In genomic region chr5:100374703-100375102, GRCm38 (mm10) we compare ENCODE assay signal across 23 mouse cellular contexts. TPM values are rescaled to one million over a fixed set of nuclear protein-coding genes. Genes with fewer than 3 reads are reported as not detected.
A peak's percentile ranks its signal among the peaks of the same experiment; 100 is the strongest.
DNase-seq lines count a peak whose midpoint lies in the region; ATAC-seq and TF ChIP-seq lines count a peak whose summit lies in the region.
"Had no signal": no experiment of that assay in that cellular context is flagged by ENCODE, and none has a peak within 500 bp of the region (broad histone marks: within the 10 kb centered on the region; RNA-seq: fewer than 3 reads in every experiment).

No protein-coding gene starts in this region.

- peaks cover 10% of the 10 kb centered on the region for H3K36me3 ChIP-seq in embryonic facial prominence, embryonic 11.5 days (replicated peaks; ENCODE audit: control insufficient read depth, insufficient read depth, low read depth, low read length)
- H3K36me3 ChIP-seq in embryonic facial prominence, embryonic 10.5 days (replicated peaks): peaks cover 98% of the 10 kb centered on the region
- peaks cover 98% of the 10 kb centered on the region for H3K36me3 ChIP-seq in intestine, embryonic 14.5 days (ENCODE audit: control insufficient read depth, insufficient read depth, low read length)
- peaks cover 19% of the 10 kb centered on the region for H3K36me3 ChIP-seq in intestine, embryonic 16.5 days (ENCODE audit: control insufficient read depth, insufficient read depth, low read length)
- H3K36me3 ChIP-seq in liver, embryonic 13.5 days: peaks cover 64% of the 10 kb centered on the region
- H3K36me3 ChIP-seq in liver, embryonic 11.5 days (ENCODE audit: control insufficient read depth, insufficient read depth, low read length): peaks cover 33% of the 10 kb centered on the region
- peaks cover 51% of the 10 kb centered on the region for H3K36me3 ChIP-seq in myocyte (ENCODE audit: control insufficient read depth, insufficient read depth)

- no peak overlapping the region for H3K4me3 ChIP-seq in embryonic facial prominence, embryonic 11.5 days (ENCODE audit: low read depth, low read length)
- no peak overlapping the region for H3K4me3 ChIP-seq in embryonic facial prominence, embryonic 10.5 days
- no peak overlapping the region for H3K4me3 ChIP-seq in intestine, embryonic 14.5 days (ENCODE audit: low read depth, low read length)
- no peak overlapping the region for H3K4me3 ChIP-seq in intestine, embryonic 16.5 days (ENCODE audit: low read length)
- H3K4me3 ChIP-seq in liver, embryonic 13.5 days (replicated peaks): no peak overlapping the region
- no peak overlapping the region for H3K4me3 ChIP-seq in liver, embryonic 11.5 days (ENCODE audit: low read depth, low read length)
- no peak overlapping the region for H3K4me3 ChIP-seq in myocyte
- H3K4me3 ChIP-seq: forebrain, embryonic 10.5 days; heart, adult 2 months; midbrain, embryonic 10.5 days had no signal

- peak; percentile 65; the same call in 1 of the 2 replicates for ATAC-seq in embryonic facial prominence, embryonic 11.5 days (replicated peaks; ENCODE audit: insufficient number of reproducible peaks, low FRiP score, low TSS enrichment, low read depth)
- 0 out of 2 replicates have a peak, but pooled peaks have one; percentile 29 for ATAC-seq in intestine, embryonic 14.5 days (replicated peaks; ENCODE audit: low FRiP score, low TSS enrichment, low read depth)
- no peak; the same call in none of the 2 replicates for ATAC-seq in intestine, embryonic 16.5 days
- ATAC-seq in liver, embryonic 13.5 days (ENCODE audit: low read depth): peak; percentile 30; the same call in 1 of the 2 replicates
- ATAC-seq in liver, embryonic 11.5 days (replicated peaks; ENCODE audit: low FRiP score): no peak
- ATAC-seq: activated CD4-positive, CD25-positive, alpha-beta regulatory T cell, adult 4 months; lung, postnatal 0 days had no signal

- no peaks in the 10 kb centered on the region for H3K4me1 ChIP-seq in embryonic facial prominence, embryonic 11.5 days (ENCODE audit: control insufficient read depth, insufficient read depth, low read length)
- H3K4me1 ChIP-seq in embryonic facial prominence, embryonic 10.5 days: no peaks in the 10 kb centered on the region
- H3K4me1 ChIP-seq in intestine, embryonic 14.5 days (replicated peaks; ENCODE audit: control insufficient read depth, insufficient read depth, low read length): 0 out of 2 replicates have a peak, but pooled peaks cover 2% of the 10 kb centered on the region
- H3K4me1 ChIP-seq in intestine, embryonic 16.5 days (ENCODE audit: control insufficient read depth, insufficient read depth, low read length): no peaks in the 10 kb centered on the region; the same call in 1 of the 2 replicates
- H3K4me1 ChIP-seq in liver, embryonic 13.5 days (replicated peaks): no peaks in the 10 kb centered on the region
- H3K4me1 ChIP-seq in liver, embryonic 11.5 days (replicated peaks; ENCODE audit: control insufficient read depth, insufficient read depth, low read length): no peaks in the 10 kb centered on the region
- H3K4me1 ChIP-seq: forebrain, embryonic 10.5 days; midbrain, embryonic 10.5 days had no signal

- H3K79me2 ChIP-seq in myocyte (ENCODE audit: control insufficient read depth, insufficient read depth): no peaks in the 10 kb centered on the region

- no peak overlapping the region for H3K27ac ChIP-seq in embryonic facial prominence, embryonic 11.5 days (replicated peaks; ENCODE audit: low read depth, low read length)
- H3K27ac ChIP-seq in embryonic facial prominence, embryonic 10.5 days (replicated peaks): no peak overlapping the region
- H3K27ac ChIP-seq in intestine, embryonic 14.5 days (ENCODE audit: low read depth): no peak overlapping the region
- H3K27ac ChIP-seq in intestine, embryonic 16.5 days (ENCODE audit: low read length): no peak overlapping the region
- no peak overlapping the region for H3K27ac ChIP-seq in liver, embryonic 13.5 days
- no peak overlapping the region for H3K27ac ChIP-seq in liver, embryonic 11.5 days (ENCODE audit: low read depth, low read length)
- H3K27ac ChIP-seq: forebrain, embryonic 10.5 days; heart, adult 2 months; liver, embryonic 14.5 days; midbrain, embryonic 10.5 days had no signal

- H3ac ChIP-seq in myocyte (ENCODE audit: control insufficient read depth, insufficient read length): no peak overlapping the region

- no peak for TF ChIP-seq POLR2A in myocyte (IDR thresholded peaks at IDR 0.05; ENCODE audit: insufficient read length, low read depth)

- H3K9ac ChIP-seq in embryonic facial prominence, embryonic 11.5 days (replicated peaks; ENCODE audit: low read length): no peak overlapping the region
- H3K9ac ChIP-seq in intestine, embryonic 14.5 days (ENCODE audit: low read length): no peak overlapping the region
- no peak overlapping the region for H3K9ac ChIP-seq in intestine, embryonic 16.5 days (ENCODE audit: low read depth, low read length)
- no peak overlapping the region for H3K9ac ChIP-seq in liver, embryonic 13.5 days
- H3K9ac ChIP-seq in liver, embryonic 11.5 days (ENCODE audit: low read depth, low read length): no peak overlapping the region
- H3K9ac ChIP-seq: liver, embryonic 14.5 days had no signal

- H3K4me2 ChIP-seq in embryonic facial prominence, embryonic 11.5 days (ENCODE audit: low read depth, low read length): no peak overlapping the region
- no peak overlapping the region for H3K4me2 ChIP-seq in intestine, embryonic 14.5 days (ENCODE audit: low read length)
- H3K4me2 ChIP-seq in intestine, embryonic 16.5 days (ENCODE audit: low read depth, low read length): no peak overlapping the region
- no peak overlapping the region for H3K4me2 ChIP-seq in liver, embryonic 13.5 days
- no peak overlapping the region for H3K4me2 ChIP-seq in liver, embryonic 11.5 days
- no peak overlapping the region for H3K4me2 ChIP-seq in myocyte (ENCODE audit: low read depth)

- DNase-seq in embryonic facial prominence, embryonic 11.5 days (ENCODE audit: low spot score): no peak
- no peak for DNase-seq in embryonic facial prominence, embryonic 10.5 days (ENCODE audit: low spot score)
- DNase-seq in intestine, embryonic 14.5 days (ENCODE audit: low spot score): no peak
- DNase-seq in liver, embryonic 13.5 days: no peak
- no peak for DNase-seq in liver, embryonic 11.5 days (ENCODE audit: low spot score)
- no peak for DNase-seq in cerebellum, adult 11 months
- DNase-seq: adrenal gland, adult 8-10 months; cerebellum, adult 2 months; cerebellum, postnatal 36 days; embryo, embryonic 11 days; gastrocnemius, postnatal 36 days; heart, adult 2 months; heart, postnatal 36 days; kidney, adult 9 months; left cerebral cortex, postnatal 4 days; thymus, postnatal 14 days had no signal

- 96% methylated on average over 2 of the region's 2 CpGs for WGBS in embryonic facial prominence, embryonic 11.5 days
- WGBS in embryonic facial prominence, embryonic 10.5 days: 93% methylated on average over 2 of the region's 2 CpGs
- 94% methylated on average over 2 of the region's 2 CpGs for WGBS in intestine, embryonic 14.5 days
- 100% methylated on average over 2 of the region's 2 CpGs for WGBS in intestine, embryonic 16.5 days
- WGBS in liver, embryonic 13.5 days (ENCODE audit: insufficient replicate concordance): 70% methylated on average over 2 of the region's 2 CpGs
- 92% methylated on average over 2 of the region's 2 CpGs for WGBS in liver, embryonic 11.5 days

- H3K9me3 ChIP-seq in embryonic facial prominence, embryonic 11.5 days (replicated peaks; ENCODE audit: control insufficient read depth, low read length): no peaks in the 10 kb centered on the region
- no peaks in the 10 kb centered on the region for H3K9me3 ChIP-seq in embryonic facial prominence, embryonic 10.5 days
- no peaks in the 10 kb centered on the region for H3K9me3 ChIP-seq in intestine, embryonic 14.5 days (ENCODE audit: control insufficient read depth, low read length)
- H3K9me3 ChIP-seq in intestine, embryonic 16.5 days (ENCODE audit: control insufficient read depth, low read length): no peaks in the 10 kb centered on the region
- H3K9me3 ChIP-seq in liver, embryonic 13.5 days (replicated peaks): no peaks in the 10 kb centered on the region
- H3K9me3 ChIP-seq in liver, embryonic 11.5 days (ENCODE audit: control insufficient read depth, low read length): no peaks in the 10 kb centered on the region
- H3K9me3 ChIP-seq: forebrain, embryonic 10.5 days; midbrain, embryonic 10.5 days had no signal

- H3K27me3 ChIP-seq in embryonic facial prominence, embryonic 11.5 days (ENCODE audit: control insufficient read depth, insufficient read depth, low read length): no peaks in the 10 kb centered on the region
- no peaks in the 10 kb centered on the region for H3K27me3 ChIP-seq in embryonic facial prominence, embryonic 10.5 days (replicated peaks; ENCODE audit: low read depth, poor library complexity, severe bottlenecking)
- H3K27me3 ChIP-seq in intestine, embryonic 14.5 days (replicated peaks; ENCODE audit: control insufficient read depth, insufficient read depth, low read length): no peaks in the 10 kb centered on the region
- no peaks in the 10 kb centered on the region for H3K27me3 ChIP-seq in intestine, embryonic 16.5 days (replicated peaks; ENCODE audit: control insufficient read depth, insufficient read depth, low read length)
- no peaks in the 10 kb centered on the region for H3K27me3 ChIP-seq in liver, embryonic 13.5 days
- H3K27me3 ChIP-seq in liver, embryonic 11.5 days (replicated peaks; ENCODE audit: control insufficient read depth, insufficient read depth, low read length): no peaks in the 10 kb centered on the region
- no peaks in the 10 kb centered on the region for H3K27me3 ChIP-seq in myocyte (ENCODE audit: control insufficient read depth, insufficient read depth, insufficient read length)

TF ChIP-seq in myocyte, 11 proteins besides CTCF, POLR2A, EP300 and RAD21:
- peak; percentile 20 for TF ChIP-seq POLR2AphosphoS2 (IDR thresholded peaks at IDR 0.05; ENCODE audit: insufficient read length, low read depth)
- no peak for TF ChIP-seq MAX (IDR thresholded peaks at IDR 0.05; ENCODE audit: low read depth)

RNA-seq across cellular contexts. Expression of gene Sec31a, which starts 41.3 kb away (rescaled TPM):
- 118 and 120 TPM in 2 replicates for polyA plus RNA-seq in embryonic facial prominence, embryonic 11.5 days (2014; fragmentation: Nextera tagmentation; extraction: Ambion mirVana)
- 117 and 125 TPM in 2 replicates for polyA plus RNA-seq in embryonic facial prominence, embryonic 10.5 days (2016; fragmentation: Nextera tagmentation; extraction: Ambion mirVana)
- 170 TPM in 2 replicates for polyA plus RNA-seq in intestine, embryonic 14.5 days (2014; fragmentation: Nextera tagmentation; extraction: Ambion mirVana)
- polyA plus RNA-seq in intestine, embryonic 16.5 days (2015; fragmentation: Nextera tagmentation; extraction: Ambion mirVana): 183 and 215 TPM in 2 replicates
- polyA plus RNA-seq in liver, embryonic 13.5 days (2015; fragmentation: Nextera tagmentation; extraction: Ambion mirVana): 49.7 and 60.4 TPM in 2 replicates
- polyA plus RNA-seq in liver, embryonic 11.5 days (2014; fragmentation: Nextera tagmentation; extraction: Ambion mirVana): 125 and 131 TPM in 2 replicates
- 168 TPM for polyA plus RNA-seq in myocyte (2012; fragmentation: generic; extraction: Trizol)

Comparison
In these comparisons a context has a peak if more than half of its experiments do, and no peak if none do; other contexts are left out.
1. ATAC-seq: peak in embryonic facial prominence, embryonic 11.5 days (single experiment), intestine, embryonic 14.5 days (single experiment) and liver, embryonic 13.5 days (single experiment); none in intestine, embryonic 16.5 days (single experiment) and liver, embryonic 11.5 days (single experiment).